Mouse (Mus musculus) megakaryocyte-erythroid progenitor cell, adult 5-6 weeks (primary cell): ENCODE results near the gene Hykk. TPM values are rescaled to one million over a fixed set of nuclear protein-coding genes. Genes with fewer than 3 reads are reported as not detected.

Experiments
- ATAC-seq: replicated peaks from 2 replicates; pipeline ENCODE4 v1.8.0; 2016; ENCODE audit warnings: mild to moderate bottlenecking, inconsistent platforms; ENCODE audit not compliant: severe bottlenecking, poor library complexity, low FRiP score, low TSS enrichment
- total RNA-seq, 2 experiments: library from RNA; stranded (forward) in 1 of 2; stranded (reverse) in 1 of 2; fragments of 200-1000, 215-1000 nt in 1 of 2; fragments of >200 nt in 1 of 2; fragmentation: Nextera tagmentation in 1 of 2; gene quantifications; 2 replicates each; pipeline ENCODE4 v1.2.3; 2014 to 2017

The Hykk gene
- total RNA-seq, 2 experiments from 2014 or later: not detected

DNA sequence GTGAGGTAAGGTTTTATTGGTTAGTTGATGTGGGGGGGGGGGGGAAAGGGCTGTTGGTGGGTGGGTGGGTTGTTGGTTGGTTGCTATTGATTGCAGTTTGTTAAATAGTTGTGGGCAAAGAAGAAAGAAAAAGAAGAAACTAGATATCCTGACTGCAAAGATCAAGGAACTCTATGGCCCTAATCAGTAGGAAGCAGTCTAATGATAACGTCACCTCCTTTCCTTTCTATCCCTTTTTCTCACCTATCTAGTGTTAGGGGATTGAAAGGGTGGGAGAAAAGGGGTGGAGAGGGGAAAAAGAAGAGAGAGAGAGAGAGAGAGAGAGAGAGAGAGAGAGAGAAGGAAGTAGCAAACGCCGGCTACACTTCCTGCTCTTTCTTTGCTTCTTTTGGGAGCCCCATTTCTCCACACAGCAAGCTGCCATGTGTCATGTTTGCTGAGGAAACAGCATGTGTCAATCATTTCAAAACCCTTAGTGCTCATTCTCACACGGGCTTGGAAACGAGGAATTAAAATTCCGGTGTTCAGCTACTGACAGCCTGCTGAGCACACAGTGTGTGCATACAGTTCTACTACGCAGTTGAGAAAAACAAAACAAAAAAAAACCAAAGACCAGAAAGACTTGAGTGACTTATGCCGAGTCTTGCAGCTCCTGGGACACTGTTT, 53.0 kb downstream of the Hykk start:
- no peak for ATAC-seq

DNA sequence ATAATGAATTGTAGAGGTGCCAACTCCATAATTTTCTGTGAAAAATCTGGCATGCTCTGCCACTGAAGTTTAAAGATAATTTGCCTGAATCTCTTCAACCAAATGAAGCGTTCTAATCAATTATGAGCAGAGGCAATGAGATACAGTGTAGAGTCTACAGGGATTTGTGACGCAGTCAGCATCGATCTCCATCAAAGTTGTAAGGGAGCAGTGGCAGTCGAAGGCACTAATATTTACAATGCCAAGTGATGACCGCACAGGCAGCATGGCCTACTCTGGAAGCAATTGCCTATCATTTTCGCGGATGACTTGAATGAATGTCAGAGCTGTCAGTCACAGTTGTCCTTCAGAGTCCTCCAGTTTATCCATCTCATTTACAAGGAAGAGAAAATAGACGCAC, 63.6 kb downstream of the Hykk start, which contains the start of gene Chrna5:
TSS of gene Chrna5 (plus strand) at position 207 of the 400 bp plus-strand sequence.
- no peak for ATAC-seq

DNA sequence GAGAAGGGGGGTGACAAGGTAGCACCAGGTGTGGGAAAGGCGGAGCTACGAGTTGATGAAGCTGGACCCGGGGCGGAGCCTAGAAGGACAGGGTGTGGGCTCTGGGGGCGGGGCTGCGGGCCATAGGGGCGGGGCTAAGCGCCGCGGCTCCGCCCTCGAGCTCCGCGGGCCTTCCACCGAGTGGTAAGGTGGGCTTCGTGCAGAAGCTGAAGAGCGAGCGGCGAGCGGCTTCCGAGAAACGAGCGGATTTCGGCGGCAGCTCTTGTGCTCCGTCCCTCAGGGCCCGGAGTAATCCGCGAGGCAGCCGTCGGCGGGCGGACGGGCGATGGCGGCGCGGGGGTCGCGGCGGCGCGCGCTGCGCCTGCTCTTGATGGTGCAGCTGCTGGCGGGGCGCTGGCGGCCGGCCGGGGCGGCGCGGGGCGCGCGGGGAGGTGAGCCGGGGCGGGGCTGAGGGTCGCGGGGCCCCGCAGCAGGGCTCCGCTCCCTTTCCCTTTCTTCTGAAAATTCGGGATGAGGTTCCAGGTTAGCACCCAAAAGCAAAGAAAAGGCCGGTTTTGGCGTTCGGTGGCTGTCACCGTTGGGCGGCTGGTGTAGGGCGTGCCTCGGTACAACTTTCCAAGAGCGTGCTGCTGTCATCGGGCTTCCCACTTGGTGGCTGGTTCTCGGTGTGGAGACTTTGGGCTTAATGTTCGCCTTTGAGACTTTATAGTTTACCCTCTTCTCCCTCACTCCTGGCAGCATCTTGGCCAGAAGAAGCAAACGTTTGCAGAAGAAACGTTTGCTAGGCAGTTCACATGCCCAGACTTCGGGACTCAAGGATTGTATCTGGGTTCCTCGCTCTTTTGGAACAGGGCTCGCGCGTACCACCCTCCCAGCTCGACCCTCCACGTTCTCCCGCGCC, 64.5 kb downstream of the Hykk start:
- peak; percentile 70; the same call in 1 of the 2 replicates for ATAC-seq

DNA sequence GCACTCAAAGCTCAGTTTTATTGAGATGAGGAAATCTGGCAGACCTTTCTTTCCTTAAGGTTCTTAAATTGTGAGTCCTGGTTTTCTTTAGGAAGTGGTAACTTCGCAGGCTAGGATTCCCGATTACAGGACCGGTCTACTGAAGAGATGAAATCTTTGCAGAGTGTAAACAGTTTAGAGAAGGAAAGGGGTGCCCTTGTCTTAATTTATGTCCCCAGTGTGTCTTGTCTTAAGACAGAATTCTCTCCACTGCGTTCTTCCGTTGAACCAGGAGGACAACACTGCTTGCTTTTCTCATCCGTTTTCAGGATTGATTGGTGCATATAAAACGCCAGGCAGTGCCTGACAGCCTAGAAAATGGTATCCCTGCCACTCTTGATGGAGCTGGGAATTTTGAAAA, 65.3 kb downstream of the Hykk start:
- ATAC-seq: no peak

DNA sequence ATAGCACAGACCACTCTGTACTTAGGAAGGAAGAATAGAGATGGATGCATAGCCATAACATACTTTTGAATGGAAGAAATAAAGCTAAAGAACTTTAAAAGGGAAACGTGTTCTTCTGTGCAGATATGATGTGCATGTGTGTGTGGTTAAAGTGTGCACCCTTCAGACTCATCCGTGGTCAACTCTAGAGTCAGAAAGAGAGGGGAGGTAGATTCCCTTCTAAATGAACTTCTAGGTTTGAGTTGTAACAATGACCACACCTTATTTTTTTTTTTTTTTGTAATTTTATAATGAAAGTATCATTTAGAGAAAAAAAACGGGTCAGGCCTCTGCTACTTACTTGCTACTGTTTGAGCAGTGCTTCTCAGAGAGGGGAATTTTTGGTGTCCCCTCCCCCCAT, 73.3 kb downstream of the Hykk start:
- ATAC-seq: no peak

DNA sequence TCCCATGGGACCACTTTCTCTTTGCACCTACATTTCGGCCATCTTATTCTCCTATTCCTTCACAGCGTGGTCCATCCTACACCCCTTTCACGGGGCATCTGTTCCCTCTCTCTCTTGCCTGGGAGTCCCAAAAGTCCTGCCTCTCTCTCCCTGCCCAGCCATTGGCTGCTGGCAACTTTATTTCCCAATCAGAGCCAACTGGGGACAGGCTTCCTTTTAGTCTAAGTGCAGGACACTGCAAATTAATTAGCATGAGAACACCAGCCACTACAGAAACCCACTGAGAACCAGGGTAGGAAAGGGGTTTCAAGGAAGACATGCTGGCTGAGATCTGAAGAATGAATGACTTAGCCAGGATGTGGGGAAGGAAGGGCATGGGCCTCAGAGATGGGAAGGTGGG, 77.3 kb downstream of the Hykk start:
- ATAC-seq: no peak

GRCm38 (mm10) chr9:54995645-54996044, 78.6 kb downstream of the Hykk start:
- ATAC-seq: peak; percentile 83

Other genes starting within 250 kb of the Hykk start
- 9.2 and 10.4 TPM in 2 replicates for gene Dnaja4, start 218.4 kb upstream of the Hykk start, total RNA-seq (2014; fragmentation: Nextera tagmentation)
- 6.1 and 7.4 TPM in 2 replicates for gene Dnaja4, start 218.4 kb upstream of the Hykk start, total RNA-seq (2017)
- 94.9 and 125 TPM in 2 replicates for gene Wdr61, start 182.8 kb upstream of the Hykk start, total RNA-seq (2014; fragmentation: Nextera tagmentation)
- 123 and 136 TPM in 2 replicates for gene Wdr61, start 182.8 kb upstream of the Hykk start, total RNA-seq (2017)
- not detected in 2 replicates for gene Crabp1, start 152.5 kb upstream of the Hykk start, total RNA-seq (2014; fragmentation: Nextera tagmentation)
- not detected in 2 replicates for gene Crabp1, start 152.5 kb upstream of the Hykk start, total RNA-seq (2017)
- 36.6 and 46.6 TPM in 2 replicates for gene Ireb2, start 53.5 kb upstream of the Hykk start, total RNA-seq (2014; fragmentation: Nextera tagmentation)
- gene Ireb2, start 53.5 kb upstream of the Hykk start, total RNA-seq (2017): 17.2 and 41.5 TPM in 2 replicates
- gene Psma4, start 33.5 kb downstream of the Hykk start, total RNA-seq (2014; fragmentation: Nextera tagmentation): 219 and 238 TPM in 2 replicates
- 449 and 459 TPM in 2 replicates for gene Psma4, start 33.5 kb downstream of the Hykk start, total RNA-seq (2017)
- not detected in 2 replicates for gene AY074887, start 33.7 kb downstream of the Hykk start, total RNA-seq (2014; fragmentation: Nextera tagmentation)
- not detected in 2 replicates for gene AY074887, start 33.7 kb downstream of the Hykk start, total RNA-seq (2017)
- gene Chrna5, start 63.6 kb downstream of the Hykk start, total RNA-seq (2014; fragmentation: Nextera tagmentation): not detected in 2 replicates
- not detected in 2 replicates for gene Chrna5, start 63.6 kb downstream of the Hykk start, total RNA-seq (2017)
- gene Chrna3, start 109.3 kb downstream of the Hykk start, total RNA-seq (2014; fragmentation: Nextera tagmentation): not detected in 2 replicates
- gene Chrna3, start 109.3 kb downstream of the Hykk start, total RNA-seq (2017): not detected in 2 replicates
- gene Chrnb4, start 131.5 kb downstream of the Hykk start, total RNA-seq (2014; fragmentation: Nextera tagmentation): not detected in 2 replicates
- gene Chrnb4, start 131.5 kb downstream of the Hykk start, total RNA-seq (2017): not detected in 2 replicates
- gene Ube2q2, start 231.6 kb downstream of the Hykk start, total RNA-seq (2014; fragmentation: Nextera tagmentation): 29.3 and 49.5 TPM in 2 replicates
- 69.1 and 69.4 TPM in 2 replicates for gene Ube2q2, start 231.6 kb downstream of the Hykk start, total RNA-seq (2017)